Mouse (Mus musculus): ENCODE measurements around the gene Gm21988. TPM values are rescaled to one million over a fixed set of nuclear protein-coding genes. Genes with fewer than 3 reads are reported as not detected.
A peak's percentile ranks its signal among the peaks of the same experiment; 100 is the strongest.

The Gm21988 gene
- polyA plus RNA-seq, 1 experiment from 2014 or later = 9.9 TPM

- peak; percentile 77 for ATAC-seq
- Histone ChIP-seq H3K27ac (ENCODE audit: low read length) (peak overlapping the region; percentile 94), H3K9ac (ENCODE audit: low read depth, low read length) (peak overlapping the region; percentile 83), H3K4me2 (ENCODE audit: low read depth, low read length) (peak overlapping the region; percentile 93), H3K36me3 (ENCODE audit: control insufficient read depth, insufficient read depth, low read length) (no peaks in the 10 kb centered on the region), H3K27me3 (replicated peaks; ENCODE audit: control insufficient read depth, insufficient read depth, low read length) (peaks cover 2% of the 10 kb centered on the region; the same call in 1 of the 2 replicates), H3K4me3 (ENCODE audit: low read length) (peak overlapping the region; percentile 68), H3K9me3 (ENCODE audit: control insufficient read depth, low read length) (no peaks in the 10 kb centered on the region), H3K4me1 (ENCODE audit: control insufficient read depth, insufficient read depth, low read length) (peaks cover 24% of the 10 kb centered on the region)
- WGBS = 9% methylated on average over 14 of the region's 14 CpGs
Measured at GRCm38 (mm10) chr11:70221603-70222500, 17.8 kb downstream of the Gm21988 start.

DNA sequence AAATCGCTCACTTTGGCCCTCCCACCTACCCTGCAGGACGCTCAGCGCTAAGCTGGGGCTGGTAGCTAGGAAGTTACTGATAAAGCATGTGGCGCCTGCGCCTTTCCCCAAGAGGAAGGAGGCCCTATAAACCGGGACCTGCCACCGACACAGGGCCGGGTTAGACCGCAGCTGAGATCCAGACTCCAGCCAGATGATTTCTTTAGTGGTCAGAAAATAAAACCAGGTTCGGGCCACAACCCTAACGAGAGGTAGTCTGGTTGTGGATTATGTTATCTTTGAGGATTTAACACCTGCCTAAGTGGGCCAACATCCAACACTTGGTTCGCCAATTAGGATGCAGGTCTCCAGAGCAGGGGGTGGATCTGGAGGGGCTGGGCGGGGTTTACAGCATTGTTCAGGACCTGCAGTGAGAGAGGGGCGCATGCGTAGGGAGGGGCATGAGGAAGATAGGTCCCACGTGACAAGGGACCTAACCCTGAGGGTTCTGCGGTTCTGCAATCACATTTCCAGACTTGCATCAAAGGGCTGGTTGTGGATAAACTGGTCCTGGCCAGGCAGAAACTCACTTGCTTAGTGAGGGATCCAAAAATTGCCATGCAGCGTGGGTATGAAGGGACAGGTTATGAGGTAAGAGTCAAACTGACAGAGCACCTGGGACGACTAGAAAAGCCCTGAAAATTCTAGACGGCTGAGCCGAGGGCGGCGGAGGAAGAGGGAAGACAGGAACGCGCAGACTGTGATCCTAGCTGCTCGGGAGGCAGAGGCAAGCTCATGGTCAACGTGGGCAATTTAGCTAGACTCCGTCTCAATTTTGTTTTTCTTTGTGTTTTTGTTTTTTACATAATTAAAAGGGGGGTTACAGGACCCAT lies 18.7 kb downstream of the Gm21988 start, which contains the start of gene Slc16a13:
TSS of gene Slc16a13 (minus strand) at position 334 of the 872 bp plus-strand sequence.
- 0% methylated on average over 28 of the region's 28 CpGs for WGBS
- peak within 1 kb of the TSS; percentile 68 for H3K4me3 ChIP-seq (ENCODE audit: low read length)
- peak within 1 kb of the TSS; percentile 83 for H3K9ac ChIP-seq (ENCODE audit: low read depth, low read length)
- H3K9me3 ChIP-seq (ENCODE audit: control insufficient read depth, low read length) = no peaks in the 10 kb centered on the region
- ATAC-seq = peak; percentile 89
- H3K27me3 ChIP-seq (replicated peaks; ENCODE audit: control insufficient read depth, insufficient read depth, low read length) = peaks cover 5% of the 10 kb centered on the region
- peak within 1 kb of the TSS; percentile 94 for H3K27ac ChIP-seq (ENCODE audit: low read length)
- peak within 1 kb of the TSS; percentile 93 for H3K4me2 ChIP-seq (ENCODE audit: low read depth, low read length)
- H3K4me1 ChIP-seq (ENCODE audit: control insufficient read depth, insufficient read depth, low read length) = peaks cover 22% of the 10 kb centered on the region
- no peaks in the 10 kb centered on the region for H3K36me3 ChIP-seq (ENCODE audit: control insufficient read depth, insufficient read depth, low read length)

GRCm38 (mm10) chr11:70220323-70220722 lies 19.3 kb downstream of the Gm21988 start:
- peaks cover 10% of the 10 kb centered on the region for H3K27me3 ChIP-seq (replicated peaks; ENCODE audit: control insufficient read depth, insufficient read depth, low read length)
- no peak for ATAC-seq
- H3K9ac ChIP-seq (ENCODE audit: low read depth, low read length) = peak overlapping the region; percentile 83
- 1% methylated on average over 24 of the region's 24 CpGs for WGBS
- peaks cover 22% of the 10 kb centered on the region for H3K4me1 ChIP-seq (ENCODE audit: control insufficient read depth, insufficient read depth, low read length)
- H3K4me2 ChIP-seq (ENCODE audit: low read depth, low read length) = peak overlapping the region; percentile 93
- H3K4me3 ChIP-seq (ENCODE audit: low read length) = peak overlapping the region; percentile 68
- H3K9me3 ChIP-seq (ENCODE audit: control insufficient read depth, low read length) = no peaks in the 10 kb centered on the region
- peak overlapping the region; percentile 94 for H3K27ac ChIP-seq (ENCODE audit: low read length)
- no peaks in the 10 kb centered on the region for H3K36me3 ChIP-seq (ENCODE audit: control insufficient read depth, insufficient read depth, low read length)

DNA sequence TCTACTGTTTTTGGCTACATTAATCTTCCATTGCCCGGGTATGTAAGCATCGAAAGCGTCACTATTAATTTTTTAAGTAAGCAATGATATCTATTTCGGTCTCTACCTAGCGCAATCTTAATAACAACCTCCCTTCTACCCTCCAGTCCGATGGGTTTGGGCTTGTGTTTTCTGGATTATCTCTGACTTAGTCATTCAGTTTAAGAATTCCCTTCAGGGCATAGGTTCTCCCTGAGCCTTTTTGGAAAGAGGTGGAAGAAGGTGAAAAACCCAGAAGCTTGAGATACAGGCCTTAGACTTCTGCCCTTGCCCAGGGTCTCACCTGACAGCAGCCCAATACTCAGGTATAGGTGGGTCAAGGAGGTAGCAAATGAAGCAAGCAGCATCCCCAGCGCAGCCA lies 19.8 kb downstream of the Gm21988 start:
- Histone ChIP-seq H3K27me3 (replicated peaks; ENCODE audit: control insufficient read depth, insufficient read depth, low read length) (peaks cover 15% of the 10 kb centered on the region), H3K27ac (ENCODE audit: low read length) (peak overlapping the region; percentile 94; the same call in 1 of the 2 replicates), H3K9ac (ENCODE audit: low read depth, low read length) (peak overlapping the region; percentile 83), H3K36me3 (ENCODE audit: control insufficient read depth, insufficient read depth, low read length) (no peaks in the 10 kb centered on the region), H3K4me1 (ENCODE audit: control insufficient read depth, insufficient read depth, low read length) (peaks cover 23% of the 10 kb centered on the region), H3K4me2 (ENCODE audit: low read depth, low read length) (peak overlapping the region; percentile 93), H3K4me3 (ENCODE audit: low read length) (peak overlapping the region; percentile 68), H3K9me3 (ENCODE audit: control insufficient read depth, low read length) (no peaks in the 10 kb centered on the region)
- ATAC-seq = no peak
- WGBS = 51% methylated on average over 7 of the region's 7 CpGs

GRCm38 (mm10) chr11:70218741-70219470 lies 20.7 kb downstream of the Gm21988 start:
- Histone ChIP-seq H3K27me3 (replicated peaks; ENCODE audit: control insufficient read depth, insufficient read depth, low read length) (peaks cover 23% of the 10 kb centered on the region), H3K27ac (ENCODE audit: low read length) (no peak overlapping the region), H3K36me3 (ENCODE audit: control insufficient read depth, insufficient read depth, low read length) (no peaks in the 10 kb centered on the region), H3K4me1 (ENCODE audit: control insufficient read depth, insufficient read depth, low read length) (peaks cover 31% of the 10 kb centered on the region), H3K9ac (ENCODE audit: low read depth, low read length) (peak overlapping the region; percentile 27), H3K4me2 (ENCODE audit: low read depth, low read length) (peak overlapping the region; percentile 93; the same call in 1 of the 2 replicates), H3K9me3 (ENCODE audit: control insufficient read depth, low read length) (no peaks in the 10 kb centered on the region), H3K4me3 (ENCODE audit: low read length) (peak overlapping the region; percentile 68; the same call in 1 of the 2 replicates)
- WGBS = 81% methylated on average over 15 of the region's 15 CpGs
- no peak for ATAC-seq

DNA sequence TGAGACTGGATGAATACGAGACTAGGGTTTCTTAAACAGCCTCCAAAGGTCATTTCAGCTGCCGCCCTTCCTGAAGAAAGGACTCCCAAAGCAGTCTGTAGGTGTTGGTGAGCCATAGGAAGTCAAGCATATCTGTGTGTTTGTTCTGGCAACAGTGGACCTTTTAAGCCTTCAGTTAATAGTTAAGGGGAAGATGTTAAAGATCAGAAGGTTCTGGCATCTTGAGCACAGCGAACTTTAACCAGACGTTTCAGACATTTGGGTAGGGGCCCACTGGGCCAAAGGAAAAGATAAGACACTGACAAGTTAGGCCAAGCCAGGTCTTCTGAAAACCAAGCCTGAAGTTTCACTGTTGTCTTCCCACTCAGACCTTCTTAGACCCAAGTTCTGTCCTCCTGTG lies 21.6 kb downstream of the Gm21988 start:
- Histone ChIP-seq H3K36me3 (ENCODE audit: control insufficient read depth, insufficient read depth, low read length) (no peaks in the 10 kb centered on the region), H3K9me3 (ENCODE audit: control insufficient read depth, low read length) (no peaks in the 10 kb centered on the region), H3K27me3 (replicated peaks; ENCODE audit: control insufficient read depth, insufficient read depth, low read length) (peaks cover 26% of the 10 kb centered on the region), H3K27ac (ENCODE audit: low read length) (no peak overlapping the region), H3K4me2 (ENCODE audit: low read depth, low read length) (no peak overlapping the region), H3K4me1 (ENCODE audit: control insufficient read depth, insufficient read depth, low read length) (peaks cover 26% of the 10 kb centered on the region), H3K4me3 (ENCODE audit: low read length) (no peak overlapping the region), H3K9ac (ENCODE audit: low read depth, low read length) (no peak overlapping the region)
- WGBS = 57% methylated on average over 4 of the region's 4 CpGs
- no peak for ATAC-seq

GRCm38 (mm10) chr11:70216103-70216502 lies 23.5 kb downstream of the Gm21988 start:
- 69% methylated on average over 3 of the region's 3 CpGs for WGBS
- Histone ChIP-seq H3K4me3 (ENCODE audit: low read length) (no peak overlapping the region), H3K27ac (ENCODE audit: low read length) (no peak overlapping the region), H3K4me2 (ENCODE audit: low read depth, low read length) (no peak overlapping the region), H3K9ac (ENCODE audit: low read depth, low read length) (no peak overlapping the region), H3K4me1 (ENCODE audit: control insufficient read depth, insufficient read depth, low read length) (peaks cover 26% of the 10 kb centered on the region), H3K9me3 (ENCODE audit: control insufficient read depth, low read length) (no peaks in the 10 kb centered on the region), H3K27me3 (replicated peaks; ENCODE audit: control insufficient read depth, insufficient read depth, low read length) (peaks cover 26% of the 10 kb centered on the region), H3K36me3 (ENCODE audit: control insufficient read depth, insufficient read depth, low read length) (no peaks in the 10 kb centered on the region)
- no peak for ATAC-seq

DNA sequence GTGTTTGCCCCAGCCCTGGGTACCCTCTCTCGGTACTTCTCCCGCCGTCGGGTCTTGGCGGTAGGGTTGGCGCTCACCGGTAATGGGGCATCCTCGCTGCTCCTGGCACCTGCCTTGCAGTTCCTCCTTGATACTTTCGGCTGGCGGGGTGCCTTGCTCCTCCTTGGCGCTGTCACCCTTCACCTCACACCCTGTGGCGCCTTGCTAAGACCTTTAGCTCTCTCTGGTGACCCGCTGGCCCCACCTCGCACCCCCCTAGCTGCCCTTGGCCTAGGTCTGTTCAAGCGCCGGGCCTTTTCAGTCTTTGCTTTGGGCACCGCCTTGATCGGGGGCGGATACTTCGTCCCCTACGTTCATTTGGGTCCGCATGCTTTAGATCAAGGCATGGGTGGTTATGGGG lies 24.3 kb downstream of the Gm21988 start:
- Histone ChIP-seq H3K4me2 (ENCODE audit: low read depth, low read length) (no peak overlapping the region), H3K4me1 (ENCODE audit: control insufficient read depth, insufficient read depth, low read length) (peaks cover 25% of the 10 kb centered on the region)

More for the DNA sequence above, 24.3 kb downstream of the Gm21988 start:
- H3K4me3 ChIP-seq (ENCODE audit: low read length) = no peak overlapping the region
- no peak for ATAC-seq
- peaks cover 26% of the 10 kb centered on the region for H3K27me3 ChIP-seq (replicated peaks; ENCODE audit: control insufficient read depth, insufficient read depth, low read length)
- H3K9me3 ChIP-seq (ENCODE audit: control insufficient read depth, low read length) = no peaks in the 10 kb centered on the region
- WGBS = 29% methylated on average over 22 of the region's 22 CpGs
- H3K9ac ChIP-seq (ENCODE audit: low read depth, low read length) = no peak overlapping the region
- H3K36me3 ChIP-seq (ENCODE audit: control insufficient read depth, insufficient read depth, low read length) = no peaks in the 10 kb centered on the region
- H3K27ac ChIP-seq (ENCODE audit: low read length) = no peak overlapping the region
